Mouse (Mus musculus): ENCODE measurements around the gene Cyp2d11. TPM values are rescaled to one million over a fixed set of nuclear protein-coding genes. Genes with fewer than 3 reads are reported as not detected.

Gene Cyp2d11
- polyA plus RNA-seq, 1 experiment from 2014 or later: not detected

- H3K9me3 ChIP-seq (ENCODE audit: control insufficient read depth, low read length): no peaks in the 10 kb centered on the region
- H3K4me2 ChIP-seq (ENCODE audit: low read length): no peak overlapping the region
- H3K4me1 ChIP-seq (ENCODE audit: control insufficient read depth in 2 of 2, insufficient read depth in 2 of 2, low read length in 2 of 2): peaks cover 26 to 30% of the 10 kb centered on the region in 2 experiments
- H3K4me3 ChIP-seq (ENCODE audit: control insufficient read depth in 1 of 2, insufficient read depth in 1 of 2, low read depth in 1 of 2, low read length in 2 of 2): no peak overlapping the region
- peaks cover 11% of the 10 kb centered on the region for H3K36me3 ChIP-seq (ENCODE audit: control insufficient read depth, insufficient read depth, low read length)
- no peak for ATAC-seq (ENCODE audit: insufficient number of reproducible peaks, insufficient read depth, low FRiP score, low read depth)
- WGBS: 91% methylated on average over 27 of the region's 27 CpGs
- no peak overlapping the region for H3K9ac ChIP-seq (ENCODE audit: low read length)
- no peaks in the 10 kb centered on the region for H3K27me3 ChIP-seq (ENCODE audit: control insufficient read depth, insufficient read depth, low read length)
- H3K27ac ChIP-seq (replicated peaks in 1 of 2; ENCODE audit: control insufficient read depth in 1 of 2, insufficient read depth in 1 of 2, low read depth in 2 of 2, low read length in 2 of 2): no peak overlapping the region
Observed at GRCm38 (mm10) chr15:82343368-82344287, 50.2 kb downstream of the Cyp2d11 start.

GRCm38 (mm10) chr15:82342543-82342935 lies 51.3 kb downstream of the Cyp2d11 start:
- 79% methylated on average over 5 of the region's 5 CpGs for WGBS
- Histone ChIP-seq H3K4me1 (ENCODE audit: control insufficient read depth in 2 of 2, insufficient read depth in 2 of 2, low read length in 2 of 2) (peaks cover 28 to 32% of the 10 kb centered on the region in 2 experiments), H3K27me3 (ENCODE audit: control insufficient read depth, insufficient read depth, low read length) (no peaks in the 10 kb centered on the region), H3K9me3 (ENCODE audit: control insufficient read depth, low read length) (no peaks in the 10 kb centered on the region), H3K27ac (replicated peaks in 1 of 2; ENCODE audit: control insufficient read depth in 1 of 2, insufficient read depth in 1 of 2, low read depth in 2 of 2, low read length in 2 of 2) (peak overlapping the region; percentile 55 to 78; a peak in 1 of 4 replicates), H3K9ac (ENCODE audit: low read length) (peak overlapping the region; percentile 83), H3K36me3 (ENCODE audit: control insufficient read depth, insufficient read depth, low read length) (peaks cover under 1% of the 10 kb centered on the region), H3K4me3 (ENCODE audit: control insufficient read depth in 1 of 2, insufficient read depth in 1 of 2, low read depth in 1 of 2, low read length in 2 of 2) (no peak overlapping the region), H3K4me2 (ENCODE audit: low read length) (peak overlapping the region; percentile 92)
- no peak for ATAC-seq (ENCODE audit: insufficient number of reproducible peaks, insufficient read depth, low FRiP score, low read depth)

GRCm38 (mm10) chr15:82341675-82342542 lies 51.9 kb downstream of the Cyp2d11 start:
- H3K27me3 ChIP-seq (ENCODE audit: control insufficient read depth, insufficient read depth, low read length): no peaks in the 10 kb centered on the region
- peak overlapping the region; percentile 55 to 78 for H3K27ac ChIP-seq (replicated peaks in 1 of 2; ENCODE audit: control insufficient read depth in 1 of 2, insufficient read depth in 1 of 2, low read depth in 2 of 2, low read length in 2 of 2)
- H3K9ac ChIP-seq (ENCODE audit: low read length): peak overlapping the region; percentile 83
- peaks cover 1% of the 10 kb centered on the region for H3K36me3 ChIP-seq (ENCODE audit: control insufficient read depth, insufficient read depth, low read length)
- peaks cover 22 to 31% of the 10 kb centered on the region in 2 experiments for H3K4me1 ChIP-seq (ENCODE audit: control insufficient read depth in 2 of 2, insufficient read depth in 2 of 2, low read length in 2 of 2)
- H3K4me3 ChIP-seq (ENCODE audit: control insufficient read depth in 1 of 2, insufficient read depth in 1 of 2, low read depth in 1 of 2, low read length in 2 of 2): peak overlapping the region; percentile 52 to 54; a peak in 3 of 4 replicates
- ATAC-seq (ENCODE audit: insufficient number of reproducible peaks, insufficient read depth, low FRiP score, low read depth): no peak
- WGBS: 34% methylated on average over 15 of the region's 15 CpGs
- no peaks in the 10 kb centered on the region for H3K9me3 ChIP-seq (ENCODE audit: control insufficient read depth, low read length)
- peak overlapping the region; percentile 92 for H3K4me2 ChIP-seq (ENCODE audit: low read length)

GRCm38 (mm10) chr15:82341036-82341501 lies 52.8 kb downstream of the Cyp2d11 start:
- peak overlapping the region; percentile 92 for H3K4me2 ChIP-seq (ENCODE audit: low read length)
- WGBS: 2% methylated on average over 40 of the region's 40 CpGs

GRCm38 (mm10) chr15:82340414-82341035 lies 53.3 kb downstream of the Cyp2d11 start:
- peak overlapping the region; percentile 83 for H3K9ac ChIP-seq (ENCODE audit: low read length)
- no peaks in the 10 kb centered on the region for H3K27me3 ChIP-seq (ENCODE audit: control insufficient read depth, insufficient read depth, low read length)
- H3K4me1 ChIP-seq (ENCODE audit: control insufficient read depth in 2 of 2, insufficient read depth in 2 of 2, low read length in 2 of 2): peaks cover 20 to 28% of the 10 kb centered on the region in 2 experiments
- peak overlapping the region; percentile 92 for H3K4me2 ChIP-seq (ENCODE audit: low read length)
- no peaks in the 10 kb centered on the region for H3K9me3 ChIP-seq (ENCODE audit: control insufficient read depth, low read length)
- no peak for ATAC-seq (ENCODE audit: insufficient number of reproducible peaks, insufficient read depth, low FRiP score, low read depth)
- H3K36me3 ChIP-seq (ENCODE audit: control insufficient read depth, insufficient read depth, low read length): peaks cover 15% of the 10 kb centered on the region
- H3K4me3 ChIP-seq (ENCODE audit: control insufficient read depth in 1 of 2, insufficient read depth in 1 of 2, low read depth in 1 of 2, low read length in 2 of 2): peak overlapping the region; percentile 52 to 54
- 36% methylated on average over 21 of the region's 21 CpGs for WGBS
- H3K27ac ChIP-seq (replicated peaks in 1 of 2; ENCODE audit: control insufficient read depth in 1 of 2, insufficient read depth in 1 of 2, low read depth in 2 of 2, low read length in 2 of 2): peak overlapping the region; percentile 55 to 78; a peak in 3 of 4 replicates

More at GRCm38 (mm10) chr15:82341036-82341501, 52.8 kb downstream of the Cyp2d11 start:
- ATAC-seq (ENCODE audit: insufficient number of reproducible peaks, insufficient read depth, low FRiP score, low read depth): peak; percentile 3; the same call in 1 of the 2 replicates
- peaks cover 10% of the 10 kb centered on the region for H3K36me3 ChIP-seq (ENCODE audit: control insufficient read depth, insufficient read depth, low read length)
- H3K27ac ChIP-seq (replicated peaks in 1 of 2; ENCODE audit: control insufficient read depth in 1 of 2, insufficient read depth in 1 of 2, low read depth in 2 of 2, low read length in 2 of 2): peak overlapping the region; percentile 55 to 78
- H3K4me1 ChIP-seq (ENCODE audit: control insufficient read depth in 2 of 2, insufficient read depth in 2 of 2, low read length in 2 of 2): peaks cover 20 to 28% of the 10 kb centered on the region in 2 experiments
- no peaks in the 10 kb centered on the region for H3K27me3 ChIP-seq (ENCODE audit: control insufficient read depth, insufficient read depth, low read length)
- peak overlapping the region; percentile 83 for H3K9ac ChIP-seq (ENCODE audit: low read length)
- no peaks in the 10 kb centered on the region for H3K9me3 ChIP-seq (ENCODE audit: control insufficient read depth, low read length)
- H3K4me3 ChIP-seq (ENCODE audit: control insufficient read depth in 1 of 2, insufficient read depth in 1 of 2, low read depth in 1 of 2, low read length in 2 of 2): peak overlapping the region; percentile 52 to 54

GRCm38 (mm10) chr15:82339634-82340254 lies 54.1 kb downstream of the Cyp2d11 start:
- no peaks in the 10 kb centered on the region for H3K9me3 ChIP-seq (ENCODE audit: control insufficient read depth, low read length)
- H3K27me3 ChIP-seq (ENCODE audit: control insufficient read depth, insufficient read depth, low read length): no peaks in the 10 kb centered on the region
- no peak for ATAC-seq (ENCODE audit: insufficient number of reproducible peaks, insufficient read depth, low FRiP score, low read depth)
- H3K4me1 ChIP-seq (ENCODE audit: control insufficient read depth in 2 of 2, insufficient read depth in 2 of 2, low read length in 2 of 2): peaks cover 20 to 28% of the 10 kb centered on the region in 2 experiments
- peaks cover 23% of the 10 kb centered on the region for H3K36me3 ChIP-seq (ENCODE audit: control insufficient read depth, insufficient read depth, low read length)
- no peak overlapping the region for H3K4me2 ChIP-seq (ENCODE audit: low read length)
- H3K27ac ChIP-seq (replicated peaks in 1 of 2; ENCODE audit: control insufficient read depth in 1 of 2, insufficient read depth in 1 of 2, low read depth in 2 of 2, low read length in 2 of 2): no peak overlapping the region; a peak in 1 of 4 replicates
- 0 out of 2 replicates have a peak overlapping the region, but pooled peaks have one; percentile 80 for H3K9ac ChIP-seq (ENCODE audit: low read length)
- no peak overlapping the region for H3K4me3 ChIP-seq (ENCODE audit: control insufficient read depth in 1 of 2, insufficient read depth in 1 of 2, low read depth in 1 of 2, low read length in 2 of 2)
- 75% methylated on average over 8 of the region's 8 CpGs for WGBS

Measured in heart, embryonic 14.5 days (tissue).